Mouse (Mus musculus): Measurements from ENCODE around the gene Tmem198b. TPM values are rescaled to one million over a fixed set of nuclear protein-coding genes. Genes with fewer than 3 reads are reported as not detected.

Gene Tmem198b
- polyA plus RNA-seq, 1 experiment from 2014 or later: 19.8 TPM

DNA sequence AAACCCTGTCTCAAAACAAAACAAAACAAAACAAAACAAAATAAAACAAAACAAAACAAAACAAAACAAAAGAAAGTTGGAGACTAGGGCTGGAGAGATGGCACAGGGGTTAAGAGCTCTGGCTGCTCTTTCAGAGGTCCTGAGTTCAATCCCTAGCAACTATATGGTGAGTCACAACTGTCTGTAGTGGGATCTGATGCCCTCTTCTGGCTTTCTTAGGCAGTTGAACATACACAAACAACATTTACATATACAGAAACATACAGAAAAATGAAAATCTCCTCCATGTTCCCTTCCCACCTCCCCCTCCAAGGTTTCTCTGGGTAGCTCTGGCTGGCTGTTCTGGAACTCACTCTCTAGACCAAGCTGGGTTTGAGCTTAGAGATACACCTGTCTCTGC is 12.1 kb downstream of the Tmem198b start:
- Histone ChIP-seq H3K9me3 (replicated peaks) (no peaks in the 10 kb centered on the region), H3K4me3 (no peak overlapping the region), H3K27ac (no peak overlapping the region), H3K27me3 (ENCODE audit: low read depth, poor library complexity, severe bottlenecking) (no peaks in the 10 kb centered on the region), H3K4me1 (no peaks in the 10 kb centered on the region), H3K36me3 (no peaks in the 10 kb centered on the region)
- no peak for DNase-seq (ENCODE audit: low spot score)

DNA sequence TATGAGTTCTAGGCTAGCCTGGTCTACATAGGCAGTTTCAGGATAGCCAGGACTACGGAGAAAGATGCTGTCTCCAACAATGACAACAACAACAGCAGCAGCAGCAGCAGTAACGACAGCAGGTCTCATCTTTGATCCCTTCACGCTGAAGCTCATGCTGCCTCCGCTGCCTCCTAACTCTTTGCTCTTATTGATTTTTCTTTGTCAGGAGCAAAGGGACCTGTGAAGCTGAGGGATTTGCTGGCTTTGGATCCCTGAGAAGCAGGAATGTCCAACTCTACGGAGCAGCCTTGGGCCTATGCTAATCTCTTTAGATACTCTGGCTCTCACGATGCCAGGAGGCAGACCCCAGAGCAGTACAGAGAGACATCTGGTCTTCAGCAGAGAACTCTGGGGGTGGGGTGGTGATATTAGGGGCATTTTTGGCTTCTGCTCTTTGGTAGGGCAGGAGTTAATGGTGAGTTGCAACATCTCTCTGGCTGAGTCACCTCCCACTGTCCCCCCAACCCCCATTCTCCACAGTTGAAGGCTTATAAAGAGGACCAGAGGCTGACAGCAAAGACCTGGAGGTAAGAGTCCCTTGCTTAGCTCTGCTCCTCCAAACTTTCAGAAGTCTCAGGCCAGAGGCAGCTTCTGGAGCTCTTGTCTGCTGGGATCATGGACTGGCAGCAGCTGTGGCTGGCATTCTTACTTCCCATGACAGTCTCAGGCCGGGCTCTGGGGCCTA is 13.6 kb downstream of the Tmem198b start, which contains the start of gene Mmp19:
Gene Mmp19, plus strand, starts transcription at position 513 of the 727 bp plus-strand sequence.
- Histone ChIP-seq H3K27ac (no peak within 1 kb of the TSS), H3K27me3 (ENCODE audit: low read depth, poor library complexity, severe bottlenecking) (no peaks in the 10 kb centered on the region), H3K36me3 (no peaks in the 10 kb centered on the region), H3K4me3 (no peak within 1 kb of the TSS), H3K9me3 (replicated peaks) (no peaks in the 10 kb centered on the region), H3K4me1 (no peaks in the 10 kb centered on the region)
- no peak for DNase-seq (ENCODE audit: low spot score)
- WGBS: 77% methylated on average over 7 of the region's 7 CpGs

DNA sequence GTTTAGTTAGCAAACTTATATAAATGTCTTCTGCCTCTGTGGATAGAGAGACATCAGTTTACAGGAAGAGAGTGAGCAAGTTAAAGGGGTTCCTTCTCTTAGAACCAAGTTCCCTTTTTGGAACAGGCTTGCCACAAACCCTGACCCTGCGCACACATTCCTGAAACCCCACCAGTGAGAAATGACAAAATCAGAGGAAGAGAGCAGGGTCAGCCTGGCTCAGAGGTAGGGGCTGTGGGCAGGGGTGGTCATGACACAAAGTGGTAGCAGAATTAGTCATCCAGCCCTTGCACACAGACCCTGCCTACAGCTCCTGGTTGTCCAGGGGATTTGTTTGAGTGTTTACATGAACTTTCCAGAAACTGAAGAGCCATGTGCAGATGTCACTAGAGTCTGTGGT is 24.0 kb downstream of the Tmem198b start:
- no peaks in the 10 kb centered on the region; the same call in 1 of the 2 replicates for H3K9me3 ChIP-seq (replicated peaks)
- no peaks in the 10 kb centered on the region for H3K27me3 ChIP-seq (ENCODE audit: low read depth, poor library complexity, severe bottlenecking)
- 90% methylated on average over 1 of the region's 1 CpGs for WGBS
- H3K4me3 ChIP-seq: no peak overlapping the region
- H3K27ac ChIP-seq: peak overlapping the region; percentile 87
- H3K4me1 ChIP-seq: peaks cover 26% of the 10 kb centered on the region
- no peak for DNase-seq (ENCODE audit: low spot score)
- no peaks in the 10 kb centered on the region for H3K36me3 ChIP-seq

DNA sequence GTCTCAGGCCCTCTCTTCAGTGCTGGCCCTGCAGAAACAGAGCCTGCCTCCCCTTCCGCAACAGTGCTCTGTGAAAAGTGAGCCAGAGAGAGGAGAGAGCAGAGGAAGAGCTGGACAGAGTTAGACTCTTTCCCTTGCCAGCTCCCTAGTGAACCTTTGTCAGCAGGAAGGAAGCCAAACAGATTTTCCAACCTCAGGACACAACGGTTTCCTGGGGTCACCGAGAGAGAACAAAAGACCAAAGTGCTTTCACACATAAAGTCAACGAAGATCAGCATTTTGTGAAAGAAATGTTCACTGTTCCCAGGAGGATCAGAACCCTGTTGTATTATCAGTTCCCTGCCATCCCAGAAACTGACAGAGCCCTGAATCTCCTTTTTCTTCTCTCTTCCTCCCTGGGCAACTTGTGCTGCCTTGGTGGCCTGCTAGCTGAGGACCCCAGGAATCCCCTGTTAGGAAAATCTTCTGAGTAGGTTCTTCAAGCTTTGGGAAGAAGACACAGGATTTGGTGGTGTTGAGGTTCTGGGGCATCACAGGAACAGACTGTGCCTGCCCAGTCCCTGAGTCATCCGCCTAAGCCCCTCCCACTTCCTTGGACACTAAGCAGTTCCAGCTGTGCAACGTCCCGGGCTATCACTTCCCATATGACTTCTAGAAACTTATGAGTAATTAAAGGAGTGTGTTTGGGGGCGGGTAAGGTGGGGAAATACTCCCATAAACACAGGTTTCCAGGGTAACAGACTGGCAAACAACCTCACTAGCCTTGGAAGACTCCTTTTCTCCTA is 25.0 kb downstream of the Tmem198b start:
- H3K27me3 ChIP-seq (ENCODE audit: low read depth, poor library complexity, severe bottlenecking): no peaks in the 10 kb centered on the region
- peak overlapping the region; percentile 87 for H3K27ac ChIP-seq
- no peaks in the 10 kb centered on the region; the same call in 1 of the 2 replicates for H3K9me3 ChIP-seq (replicated peaks)
- peak; percentile 83 for DNase-seq (ENCODE audit: low spot score)
- WGBS: 28% methylated on average over 8 of the region's 8 CpGs
- no peaks in the 10 kb centered on the region for H3K36me3 ChIP-seq
- 0 out of 2 replicates have a peak overlapping the region, but pooled peaks have one; percentile 16 for H3K4me3 ChIP-seq
- peaks cover 26% of the 10 kb centered on the region for H3K4me1 ChIP-seq

DNA sequence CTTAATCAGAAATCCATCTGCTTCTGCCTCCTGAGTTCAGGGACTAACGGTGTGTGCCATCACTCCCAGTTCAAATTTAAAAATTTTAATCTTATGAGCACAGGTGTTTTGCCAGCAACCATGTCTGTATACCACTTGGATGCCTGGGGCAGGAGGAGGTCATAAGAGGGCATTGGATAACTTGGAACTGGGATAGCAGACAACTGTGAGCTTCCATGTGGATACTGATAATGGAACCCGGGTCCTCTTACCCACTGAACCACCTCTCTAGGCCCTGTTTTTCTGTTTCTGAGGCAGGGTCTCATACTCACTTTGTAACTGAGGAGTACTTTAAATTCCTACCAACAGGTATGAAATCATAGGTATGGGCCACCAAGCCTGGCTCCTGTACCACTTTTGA is 25.7 kb downstream of the Tmem198b start:
- Histone ChIP-seq H3K27me3 (ENCODE audit: low read depth, poor library complexity, severe bottlenecking) (no peaks in the 10 kb centered on the region), H3K27ac (peak overlapping the region; percentile 87), H3K4me3 (no peak overlapping the region), H3K4me1 (peaks cover 32% of the 10 kb centered on the region), H3K9me3 (replicated peaks) (no peaks in the 10 kb centered on the region), H3K36me3 (no peaks in the 10 kb centered on the region)
- DNase-seq (ENCODE audit: low spot score): no peak
- WGBS: 94% methylated on average over 2 of the region's 2 CpGs

DNA sequence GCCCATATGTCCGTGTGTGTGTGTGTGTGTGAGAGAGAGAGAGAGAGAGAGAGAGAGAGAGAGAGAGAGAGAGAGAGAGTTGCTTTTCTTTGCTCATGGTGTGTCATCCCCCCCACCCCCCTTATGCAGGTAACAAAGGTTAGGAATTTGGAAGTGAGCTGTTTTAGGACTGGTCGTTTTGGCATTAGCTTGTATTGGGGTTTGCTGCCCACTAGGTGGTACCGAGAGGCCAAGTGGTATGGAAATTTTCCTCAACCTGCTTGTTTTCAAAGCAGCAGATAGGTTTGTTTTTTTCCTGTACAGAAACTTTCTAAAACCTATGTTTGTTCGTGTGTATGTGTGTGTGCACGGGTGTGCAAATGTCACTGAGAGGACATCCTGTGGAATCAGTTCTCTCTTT is 30.5 kb downstream of the Tmem198b start:
- Histone ChIP-seq H3K4me1 (peaks cover 15% of the 10 kb centered on the region), H3K27me3 (ENCODE audit: low read depth, poor library complexity, severe bottlenecking) (no peaks in the 10 kb centered on the region), H3K27ac (no peak overlapping the region), H3K36me3 (peaks cover 7% of the 10 kb centered on the region), H3K9me3 (replicated peaks) (no peaks in the 10 kb centered on the region), H3K4me3 (no peak overlapping the region)
- WGBS: 24% methylated on average over 5 of the region's 5 CpGs
- DNase-seq (ENCODE audit: low spot score): no peak

DNA sequence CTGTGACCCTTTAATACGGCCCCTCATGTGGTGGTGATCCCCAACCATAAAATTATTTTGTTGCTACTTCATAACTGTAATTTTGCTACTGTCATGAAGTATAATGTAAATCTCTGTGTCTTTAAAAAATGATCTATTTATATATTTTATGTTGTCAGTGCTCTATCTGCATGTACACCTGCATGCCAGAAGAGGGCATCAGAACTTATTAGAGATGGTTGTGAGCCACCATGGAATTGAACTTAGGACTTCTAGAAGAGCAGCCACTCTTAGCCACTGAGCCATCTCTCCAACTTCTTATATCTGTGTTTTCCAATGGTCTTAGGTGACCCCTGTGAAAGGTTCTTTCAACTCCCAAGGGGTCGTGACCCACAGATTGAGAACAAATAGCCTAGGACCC is 31.3 kb downstream of the Tmem198b start:
- H3K27ac ChIP-seq: no peak overlapping the region
- DNase-seq (ENCODE audit: low spot score): no peak
- peaks cover 15% of the 10 kb centered on the region for H3K36me3 ChIP-seq
- H3K4me1 ChIP-seq: peaks cover 11% of the 10 kb centered on the region
- H3K4me3 ChIP-seq: no peak overlapping the region
- no peaks in the 10 kb centered on the region for H3K27me3 ChIP-seq (ENCODE audit: low read depth, poor library complexity, severe bottlenecking)
- H3K9me3 ChIP-seq (replicated peaks): no peaks in the 10 kb centered on the region
- WGBS: 81% methylated on average over 2 of the region's 2 CpGs

Other genes starting within 250 kb of the Tmem198b start
- gene Pa2g4, start 238.4 kb downstream of the Tmem198b start, polyA plus RNA-seq (2016; fragmentation: Nextera tagmentation; extraction: Ambion mirVana): 267 and 322 TPM in 2 replicates
- 3.2 and 5.3 TPM in 2 replicates for gene Erbb3, start 214.7 kb downstream of the Tmem198b start, polyA plus RNA-seq (2016; fragmentation: Nextera tagmentation; extraction: Ambion mirVana)
- 592 and 676 TPM in 2 replicates for gene Rps26, start 177.6 kb downstream of the Tmem198b start, polyA plus RNA-seq (2016; fragmentation: Nextera tagmentation; extraction: Ambion mirVana)
- 2.4 and 2.9 TPM in 2 replicates for gene Ikzf4, start 158.4 kb downstream of the Tmem198b start, polyA plus RNA-seq (2016; fragmentation: Nextera tagmentation; extraction: Ambion mirVana)
- 11.3 and 12.5 TPM in 2 replicates for gene Suox, start 130.3 kb downstream of the Tmem198b start, polyA plus RNA-seq (2016; fragmentation: Nextera tagmentation; extraction: Ambion mirVana)
- gene Rab5b, start 108.1 kb downstream of the Tmem198b start, polyA plus RNA-seq (2016; fragmentation: Nextera tagmentation; extraction: Ambion mirVana): 54.0 and 68.0 TPM in 2 replicates
- gene Pmel, start 100.2 kb downstream of the Tmem198b start, polyA plus RNA-seq (2016; fragmentation: Nextera tagmentation; extraction: Ambion mirVana): 0.25 and 0.55 TPM in 2 replicates
- 136 and 150 TPM in 2 replicates for gene Cdk2, start 99.3 kb downstream of the Tmem198b start, polyA plus RNA-seq (2016; fragmentation: Nextera tagmentation; extraction: Ambion mirVana)
- gene Dgka, start 59.5 kb downstream of the Tmem198b start, polyA plus RNA-seq (2016; fragmentation: Nextera tagmentation; extraction: Ambion mirVana): 3.7 and 5.0 TPM in 2 replicates
- gene Pym1, start 56.5 kb downstream of the Tmem198b start, polyA plus RNA-seq (2016; fragmentation: Nextera tagmentation; extraction: Ambion mirVana): 61.0 and 63.1 TPM in 2 replicates
- gene Mmp19, start 13.5 kb downstream of the Tmem198b start, polyA plus RNA-seq (2016; fragmentation: Nextera tagmentation; extraction: Ambion mirVana): 0.21 and 0.30 TPM in 2 replicates
- gene Dnajc14, start 308 bp downstream of the Tmem198b start, polyA plus RNA-seq (2016; fragmentation: Nextera tagmentation; extraction: Ambion mirVana): 47.7 and 54.0 TPM in 2 replicates
- gene Sarnp, start 13.0 kb upstream of the Tmem198b start, polyA plus RNA-seq (2016; fragmentation: Nextera tagmentation; extraction: Ambion mirVana): 245 and 250 TPM in 2 replicates
- 52.9 and 62.9 TPM in 2 replicates for gene Ormdl2, start 17.3 kb upstream of the Tmem198b start, polyA plus RNA-seq (2016; fragmentation: Nextera tagmentation; extraction: Ambion mirVana)
- gene Gdf11, start 87.3 kb upstream of the Tmem198b start, polyA plus RNA-seq (2016; fragmentation: Nextera tagmentation; extraction: Ambion mirVana): 16.2 TPM in 2 replicates
- 430 and 439 TPM in 2 replicates for gene Cd63, start 96.6 kb upstream of the Tmem198b start, polyA plus RNA-seq (2016; fragmentation: Nextera tagmentation; extraction: Ambion mirVana)
- gene Rdh5, start 118.5 kb upstream of the Tmem198b start, polyA plus RNA-seq (2016; fragmentation: Nextera tagmentation; extraction: Ambion mirVana): 9.2 and 10.2 TPM in 2 replicates
- 168 and 182 TPM in 2 replicates for gene Bloc1s1, start 119.7 kb upstream of the Tmem198b start, polyA plus RNA-seq (2016; fragmentation: Nextera tagmentation; extraction: Ambion mirVana)
- 0.15 and 0.24 TPM in 2 replicates for gene Itga7, start 129.4 kb upstream of the Tmem198b start, polyA plus RNA-seq (2016; fragmentation: Nextera tagmentation; extraction: Ambion mirVana)
- gene Mettl7b, start 156.6 kb upstream of the Tmem198b start, polyA plus RNA-seq (2016; fragmentation: Nextera tagmentation; extraction: Ambion mirVana): 0.11 TPM in 1 of 2 replicates, not detected in the other
- gene Olfr9, start 185.1 kb upstream of the Tmem198b start, polyA plus RNA-seq (2016; fragmentation: Nextera tagmentation; extraction: Ambion mirVana): not detected in 2 replicates
- not detected in 2 replicates for gene Olfr763, start 206.4 kb upstream of the Tmem198b start, polyA plus RNA-seq (2016; fragmentation: Nextera tagmentation; extraction: Ambion mirVana)
- not detected in 2 replicates for gene Olfr764-ps1, start 235.5 kb upstream of the Tmem198b start, polyA plus RNA-seq (2016; fragmentation: Nextera tagmentation; extraction: Ambion mirVana)
- gene Olfr765, start 245.6 kb upstream of the Tmem198b start, polyA plus RNA-seq (2016; fragmentation: Nextera tagmentation; extraction: Ambion mirVana): not detected in 2 replicates